Mouse (Mus musculus) frontal cortex, postnatal 36 days (tissue): ENCODE data around the gene Uqcc3.
"Not testable (repeated sequence)": the region's sequence is repeated elsewhere in the genome, so short reads cannot be mapped to it uniquely, and the experiment has no call there.

Experiments used
- DNase-seq, 2 experiments: peaks; one replicate each; pipeline ENCODE4 v3.0.0; 2022; ENCODE audit warnings: low spot score in 2 of 2

Uqcc3 gene

DNA sequence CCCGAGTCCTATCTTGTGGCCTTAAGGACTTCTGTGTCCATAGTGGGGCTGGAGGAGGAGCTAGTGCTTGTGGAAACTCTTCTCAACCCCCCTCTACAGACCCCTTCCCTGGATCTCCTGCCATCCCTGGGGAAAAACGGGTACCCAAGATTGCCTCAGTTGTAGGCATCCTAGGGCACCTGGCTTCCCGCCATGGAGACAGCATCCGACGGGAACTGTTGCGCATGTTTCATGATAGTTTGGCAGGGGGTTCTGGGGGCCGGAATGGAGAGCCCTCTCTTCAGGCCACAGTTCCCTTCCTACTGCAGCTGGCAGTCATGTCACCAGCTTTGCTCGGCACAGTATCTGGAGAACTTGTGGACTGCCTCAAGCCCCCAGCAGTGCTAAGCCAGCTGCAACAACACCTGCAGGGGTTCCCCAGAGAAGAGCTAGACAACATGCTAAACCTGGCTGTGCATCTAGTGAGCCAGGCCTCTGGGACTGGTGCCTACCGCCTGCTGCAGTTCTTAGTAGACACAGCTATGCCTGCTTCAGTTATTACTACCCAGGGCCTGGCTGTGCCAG lies 14.8 kb upstream of the Uqcc3 start:
- DNase-seq: no peak

DNA sequence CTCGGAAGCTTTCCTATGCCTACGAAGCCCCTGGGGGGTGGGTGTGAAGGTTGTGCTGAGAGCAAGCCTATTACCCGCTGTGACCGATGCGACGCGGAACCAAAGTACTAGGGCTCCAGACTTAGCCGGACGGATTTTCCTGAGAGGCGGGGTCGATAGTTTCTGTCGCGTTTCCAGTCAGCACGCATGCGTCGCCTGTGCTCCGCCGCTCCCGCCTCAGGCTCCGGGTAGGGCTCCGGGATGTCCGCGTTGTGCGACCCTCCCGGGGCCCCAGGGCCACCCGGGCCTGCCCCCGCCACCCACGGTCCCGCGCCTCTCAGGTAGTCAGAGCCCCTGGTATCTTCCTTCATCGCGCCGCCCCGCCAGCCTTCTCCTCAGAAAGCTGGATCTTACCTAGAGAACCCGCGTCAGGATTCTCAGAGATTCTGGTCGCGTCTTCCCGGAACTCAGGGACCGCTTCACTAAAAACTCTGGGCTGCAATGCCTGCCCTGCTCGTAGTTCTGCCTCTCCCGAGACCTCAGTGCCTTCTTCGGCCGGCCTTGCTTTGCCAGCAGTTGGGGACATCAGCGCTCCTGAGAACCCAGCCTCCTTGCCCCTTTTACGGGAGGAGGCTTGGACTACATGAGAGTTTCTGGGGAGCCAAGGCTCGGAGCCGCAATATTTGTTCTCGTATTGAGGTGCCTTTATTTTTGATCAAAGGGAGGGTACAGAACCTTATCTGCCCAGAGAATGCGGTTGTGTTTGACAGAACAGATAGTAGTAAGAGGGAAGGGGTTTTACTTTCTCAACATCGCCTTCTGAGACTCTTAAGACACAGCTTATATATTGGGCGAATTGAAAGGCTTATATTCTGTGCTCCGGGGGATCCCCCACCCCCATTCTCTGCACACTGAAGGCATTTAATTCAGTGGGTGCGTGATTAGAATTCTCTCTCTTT lies 12.4 kb upstream of the Uqcc3 start, which contains the start of gene Ints5:
Gene Ints5 (plus strand): TSS at position 177 of the 938 bp plus-strand sequence.
- DNase-seq: peak; percentile 88 to 90

DNA sequence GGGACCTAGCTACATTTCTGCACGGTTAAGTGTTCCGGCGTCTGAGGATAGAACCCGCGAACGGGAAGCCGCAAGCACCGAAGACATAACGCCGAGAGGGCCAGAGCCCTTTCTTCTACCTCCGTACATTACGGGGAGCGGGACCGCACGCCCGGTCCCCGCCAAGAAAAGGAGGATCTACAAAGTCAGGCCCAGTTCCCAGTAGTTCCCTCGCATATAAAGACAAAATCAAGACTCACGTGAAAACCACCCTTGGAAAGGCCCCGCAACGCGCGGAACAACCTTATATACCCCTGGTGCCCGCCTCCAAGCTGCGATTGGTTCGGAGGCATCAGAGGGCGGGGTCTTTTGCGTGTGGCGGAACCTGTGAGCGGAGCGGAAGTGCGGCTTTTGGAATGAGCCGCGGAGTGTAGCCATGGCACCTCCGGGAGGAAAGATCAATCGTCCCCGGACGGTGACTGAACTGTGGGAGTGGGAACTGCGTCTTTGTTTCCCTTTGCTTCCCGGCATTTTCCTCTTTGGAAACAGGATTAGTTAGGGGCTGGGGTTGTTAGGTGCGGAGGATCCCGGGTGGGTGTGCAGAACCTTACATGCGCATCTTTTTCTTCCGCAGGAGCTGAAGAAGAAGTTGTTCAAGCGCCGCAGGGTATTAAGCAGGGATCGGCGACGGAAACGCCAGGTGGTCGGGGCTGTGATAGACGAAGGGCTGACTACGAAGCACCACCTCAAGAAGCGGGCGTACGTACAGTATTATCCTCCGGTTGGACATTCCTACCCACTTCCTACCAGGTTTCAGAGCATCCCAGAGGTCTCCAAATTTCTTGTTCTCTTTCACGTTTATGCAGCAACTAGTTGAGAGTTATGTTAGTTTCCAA lies 8.0 kb upstream of the Uqcc3 start, which contains the start of the genes 1810009A15Rik and Gm49416:
Gene 1810009A15Rik (plus strand): TSS at position 343 of the 875 bp plus-strand sequence.
Gene Gm49416 (plus strand): TSS at position 416 of the 875 bp plus-strand sequence.
- peak; percentile 92 to 93 for DNase-seq

DNA sequence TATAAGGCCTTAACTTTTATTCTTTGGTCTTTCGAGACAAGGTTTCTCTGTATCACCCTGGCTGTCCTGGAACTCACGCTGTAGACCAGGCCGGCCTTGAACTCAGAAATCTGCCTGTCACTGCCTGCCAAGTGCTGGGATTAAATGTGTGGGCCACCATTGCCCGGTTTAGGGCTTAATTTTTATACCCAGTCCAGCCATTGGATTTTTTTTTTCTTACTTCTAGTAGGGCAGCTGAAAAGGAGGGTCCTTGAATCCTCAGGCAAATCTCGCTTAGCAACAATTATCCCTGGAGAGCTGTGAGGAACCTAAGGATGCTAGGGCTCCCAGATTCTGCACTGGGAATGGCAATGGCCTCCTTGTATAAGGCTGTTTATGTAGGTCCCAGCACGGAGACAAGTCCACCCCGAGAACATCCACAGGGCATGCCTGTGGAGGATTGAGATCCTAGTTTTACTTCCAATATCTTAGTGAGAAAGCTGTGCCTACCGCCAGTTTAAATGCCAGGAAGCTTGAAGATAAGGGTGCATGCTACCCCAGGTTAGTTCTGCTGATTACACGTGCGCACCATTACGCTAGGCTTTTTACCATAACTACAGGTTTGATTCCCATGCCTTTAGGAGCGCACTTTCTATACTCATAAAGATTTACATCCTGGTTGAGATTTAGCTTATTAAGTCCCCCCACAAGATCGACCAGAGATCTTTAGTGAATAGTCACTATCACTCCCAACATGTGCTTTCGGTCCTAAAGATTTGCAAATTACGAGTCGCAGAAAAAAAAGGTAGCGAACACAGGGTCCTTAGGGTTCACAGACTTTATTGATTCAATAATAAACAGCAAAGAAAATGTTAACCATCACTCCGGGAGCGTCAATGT lies 7.1 kb upstream of the Uqcc3 start:
- no peak for DNase-seq

DNA sequence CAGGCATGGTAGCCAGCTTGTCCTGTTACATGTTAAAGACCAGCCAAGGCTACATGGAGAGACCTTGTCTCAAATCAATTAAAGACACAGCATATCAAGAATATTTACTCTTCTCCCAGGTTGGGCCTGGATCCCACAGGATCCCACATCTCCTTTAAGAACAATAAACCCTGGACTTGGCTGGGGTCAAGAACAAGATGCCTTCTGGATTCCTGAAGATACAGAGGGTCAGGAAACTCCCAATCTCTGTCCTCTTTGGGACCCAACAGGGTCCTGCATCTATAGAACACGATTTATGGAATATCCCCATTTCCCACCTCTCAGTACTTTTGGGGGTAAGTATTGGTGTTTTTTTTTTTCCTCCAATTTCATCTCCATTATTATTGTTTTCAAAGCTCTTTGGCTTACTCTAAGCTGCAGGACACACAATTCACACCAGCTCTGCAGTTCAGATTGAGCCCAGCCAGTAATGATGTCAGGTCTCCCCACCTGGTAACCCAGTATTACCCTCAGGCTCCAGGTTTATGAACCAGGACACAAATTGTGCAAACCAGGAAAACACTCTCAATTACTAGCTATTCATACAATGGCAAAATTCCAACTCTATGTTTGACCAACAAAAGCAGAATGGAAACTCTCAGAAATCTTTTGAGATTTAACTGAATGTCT lies 6.3 kb upstream of the Uqcc3 start:
- DNase-seq: no peak

DNA sequence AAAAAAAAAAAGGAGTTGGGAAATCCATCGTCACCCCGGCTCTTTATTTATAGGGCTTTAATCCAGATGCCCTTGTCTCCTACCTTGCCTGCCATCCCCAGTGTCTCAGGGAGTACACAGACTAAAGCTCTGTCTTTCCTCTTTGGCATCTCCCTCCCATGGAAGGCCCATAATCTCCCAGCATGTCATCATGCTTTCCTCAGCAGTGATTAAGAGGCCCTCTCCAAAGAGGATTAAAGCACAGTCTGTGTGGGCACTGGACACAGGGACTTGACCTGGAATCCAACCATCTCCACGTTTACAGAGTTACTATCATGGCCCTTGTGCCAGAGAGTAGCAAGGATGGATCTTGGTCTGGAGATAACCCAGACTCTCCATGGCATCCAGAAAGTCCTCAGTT lies 2.9 kb upstream of the Uqcc3 start, which contains the start of the genes Lbhd1 and Gm49403:
Gene Lbhd1 (plus strand): TSS at position 117 of the 400 bp plus-strand sequence.
Gene Gm49403 (plus strand): TSS at position 315 of the 400 bp plus-strand sequence.
- no peak for DNase-seq

DNA sequence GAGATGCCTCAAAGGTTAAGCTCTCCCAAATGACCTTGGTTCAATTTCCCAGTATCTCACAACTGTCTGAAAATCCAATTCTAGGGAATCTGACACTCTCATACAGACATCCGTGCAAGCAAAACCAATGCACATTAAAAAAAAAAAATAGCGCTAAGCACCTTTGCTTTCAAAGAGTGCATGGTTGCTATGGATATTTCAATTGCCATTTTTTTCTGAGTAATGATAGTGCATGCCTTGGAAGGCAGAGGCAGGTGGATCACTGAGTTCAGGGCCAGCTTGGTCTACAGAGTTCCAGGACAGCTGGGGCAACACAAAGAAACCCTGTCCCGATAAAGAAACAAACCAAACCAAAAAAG lies 290 bp upstream of the Uqcc3 start:
- no peak for DNase-seq

- DNase-seq: no peak
Measured at GRCm38 (mm10) chr19:8875031-8875430, 5.7 kb downstream of the Uqcc3 start.

- DNase-seq: no peak
Measured at GRCm38 (mm10) chr19:8872266-8872840, 8.4 kb downstream of the Uqcc3 start.

DNA sequence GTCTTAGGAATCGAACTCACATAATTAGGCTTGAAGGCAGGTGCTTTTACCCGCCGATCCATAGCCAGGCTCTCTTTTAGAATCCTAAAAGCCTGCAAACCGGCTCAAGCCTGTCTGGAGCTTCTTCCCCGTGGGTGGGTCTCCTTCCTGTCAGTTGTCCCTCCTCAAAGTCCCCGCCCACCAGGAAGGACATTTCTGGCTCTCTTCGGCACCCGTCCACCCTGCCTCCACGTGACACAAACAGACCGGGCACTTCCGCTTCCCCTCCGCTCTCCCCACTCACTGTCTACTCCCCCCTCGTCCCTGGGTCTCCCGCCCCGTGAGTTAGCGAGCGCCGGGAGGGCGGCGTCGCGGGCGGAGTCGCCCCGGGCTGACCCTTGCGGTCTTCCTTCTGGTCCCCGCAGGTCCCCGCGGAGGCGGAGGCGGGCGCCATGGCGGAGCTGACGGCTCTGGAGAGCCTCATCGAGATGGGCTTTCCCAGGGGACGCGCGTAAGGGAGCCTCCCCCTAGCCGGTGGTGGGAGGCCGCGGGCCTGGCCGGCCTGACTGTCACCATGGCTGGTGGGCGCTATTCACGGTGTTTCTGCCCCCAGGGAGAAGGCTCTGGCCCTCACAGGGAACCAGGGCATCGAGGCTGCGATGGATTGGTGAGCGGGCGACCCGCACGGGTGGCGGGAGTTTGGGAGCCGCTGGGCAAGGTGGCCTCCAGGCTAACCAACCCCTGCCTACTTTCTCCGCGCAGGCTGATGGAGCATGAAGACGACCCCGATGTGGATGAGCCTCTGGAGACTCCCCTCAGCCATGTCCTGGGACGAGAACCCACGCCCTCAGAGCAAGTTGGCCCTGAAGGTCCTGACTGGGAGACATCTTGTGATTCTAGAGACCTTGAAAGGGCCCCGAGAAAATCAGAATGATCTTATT lies 9.2 kb downstream of the Uqcc3 start, which contains the start of gene Ubxn1:
Gene Ubxn1 (plus strand): TSS at position 230 of the 920 bp plus-strand sequence.
- peak; percentile 98 to 100 for DNase-seq

- DNase-seq: no peak
Measured at GRCm38 (mm10) chr19:8870838-8871237, 9.9 kb downstream of the Uqcc3 start.

DNA sequence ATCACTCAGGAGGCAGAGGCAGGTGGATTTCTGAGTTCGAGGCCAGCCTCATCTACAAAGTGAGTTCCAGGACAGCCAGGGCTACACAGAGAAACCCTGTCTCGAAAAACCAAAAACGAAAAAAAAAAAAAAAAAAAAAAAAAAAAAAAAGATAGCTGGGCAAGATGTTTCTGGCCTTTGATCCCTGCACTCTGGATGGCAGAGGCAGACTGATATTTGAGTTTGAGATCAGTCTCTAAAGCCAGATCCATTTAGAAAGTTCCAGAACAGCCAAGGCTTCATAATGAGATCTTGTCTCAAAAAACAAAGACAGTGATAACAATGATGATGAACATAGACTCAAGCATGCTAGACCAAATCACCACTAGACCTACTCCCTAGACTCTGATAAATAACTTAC lies 10.3 kb downstream of the Uqcc3 start:
- DNase-seq: not testable (repeated sequence)

DNA sequence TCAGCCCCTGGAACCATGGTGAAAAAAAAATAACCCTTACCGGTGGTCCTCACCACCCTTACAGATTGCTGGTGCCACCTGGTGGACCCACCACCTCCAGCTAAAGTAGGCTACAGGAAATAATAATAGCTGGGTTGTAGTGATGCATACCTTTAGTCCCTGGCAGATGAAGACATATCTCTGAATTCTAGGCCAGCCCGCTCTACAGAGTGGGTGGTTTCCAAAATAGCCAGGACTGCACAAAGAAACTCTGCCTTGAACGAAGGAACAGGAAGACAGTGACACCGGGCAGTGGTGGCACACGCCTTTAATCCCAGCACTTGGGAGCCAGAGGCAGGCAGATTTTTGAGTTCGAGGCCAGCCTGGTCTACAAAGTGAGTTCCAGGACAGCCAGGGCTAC lies 16.5 kb downstream of the Uqcc3 start:
- DNase-seq: no peak

GRCm38 (mm10) chr19:8859018-8859417 lies 21.7 kb downstream of the Uqcc3 start:
- DNase-seq: no peak

GRCm38 (mm10) chr19:8857689-8858088 lies 23.0 kb downstream of the Uqcc3 start:
- no peak for DNase-seq

DNA sequence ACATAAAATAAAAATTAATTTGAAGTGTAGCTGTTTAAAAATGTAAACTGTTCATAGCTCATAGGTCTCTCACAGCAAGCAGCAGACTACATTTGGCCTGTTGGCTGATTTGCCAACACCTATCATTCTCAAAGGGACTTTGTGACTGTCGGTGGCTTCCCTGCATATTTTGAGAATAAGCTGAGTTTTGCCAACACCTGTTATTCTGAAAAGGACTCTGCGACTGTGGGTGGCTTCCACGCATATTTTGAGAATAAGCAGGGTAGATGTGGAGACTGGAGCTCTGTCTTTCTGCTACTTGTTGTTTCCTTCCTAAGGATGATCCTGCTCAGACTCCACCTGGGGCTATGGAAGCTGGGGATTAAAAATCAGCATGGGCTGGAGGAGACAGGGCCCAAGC lies 27.6 kb downstream of the Uqcc3 start:
- DNase-seq: peak in 1 of 2 experiments; percentile 55

DNA sequence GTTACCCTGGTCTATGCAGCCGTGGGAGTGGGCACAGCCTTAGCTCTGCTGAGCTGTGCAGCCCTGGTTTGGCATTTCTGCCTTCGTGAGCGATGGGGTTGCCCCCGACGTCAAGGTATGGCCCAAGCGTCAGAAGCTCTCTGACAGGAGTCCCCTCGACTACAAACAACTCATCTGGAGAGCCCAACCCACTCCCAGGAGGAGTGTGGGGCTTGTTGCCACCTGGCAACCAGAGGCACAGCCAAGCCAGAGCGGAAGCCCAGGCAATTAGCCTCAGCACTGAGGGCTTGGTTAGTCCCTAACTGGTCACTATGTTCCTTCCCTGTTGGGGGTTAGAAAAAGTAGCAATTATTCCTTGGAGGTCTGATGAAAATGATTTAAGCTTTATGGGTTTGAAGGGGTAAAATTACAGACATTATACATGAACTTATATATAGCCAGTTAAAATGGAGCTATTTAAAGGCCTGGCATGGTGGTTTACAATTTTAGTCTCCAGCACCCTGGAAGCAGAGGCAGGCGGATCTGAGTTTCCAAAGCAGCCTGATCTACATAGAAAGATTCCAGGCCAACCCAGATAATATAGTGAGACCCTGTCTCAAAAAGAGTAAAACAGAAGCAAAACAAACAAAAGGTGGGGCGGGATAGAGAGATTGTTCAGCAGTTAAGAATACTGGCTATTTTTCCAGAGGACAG lies 28.3 kb downstream of the Uqcc3 start:
- DNase-seq: no peak

DNA sequence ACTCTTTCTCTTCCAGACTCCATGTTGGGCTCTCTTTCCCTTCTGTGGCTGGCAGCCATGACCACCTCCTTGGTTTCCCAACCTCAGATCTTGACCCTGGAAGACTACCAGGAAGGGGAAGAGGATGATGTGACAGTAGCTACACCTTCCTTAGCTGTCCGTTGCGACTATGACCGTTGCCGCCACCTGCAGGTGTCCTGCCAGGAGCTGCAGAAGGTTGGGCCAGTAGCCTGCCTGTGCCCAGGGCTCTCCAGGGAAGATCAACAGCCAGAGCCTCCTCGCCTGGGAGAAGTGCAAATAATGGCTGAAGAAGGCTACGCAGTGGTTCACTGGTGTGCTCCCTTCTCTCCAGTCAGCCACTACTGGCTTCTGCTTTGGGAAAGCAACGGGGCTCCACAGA lies 29.1 kb downstream of the Uqcc3 start:
- DNase-seq: no peak
